Mouse (Mus musculus): ENCODE measurements around the gene Il5ra.

The Il5ra gene

DNA sequence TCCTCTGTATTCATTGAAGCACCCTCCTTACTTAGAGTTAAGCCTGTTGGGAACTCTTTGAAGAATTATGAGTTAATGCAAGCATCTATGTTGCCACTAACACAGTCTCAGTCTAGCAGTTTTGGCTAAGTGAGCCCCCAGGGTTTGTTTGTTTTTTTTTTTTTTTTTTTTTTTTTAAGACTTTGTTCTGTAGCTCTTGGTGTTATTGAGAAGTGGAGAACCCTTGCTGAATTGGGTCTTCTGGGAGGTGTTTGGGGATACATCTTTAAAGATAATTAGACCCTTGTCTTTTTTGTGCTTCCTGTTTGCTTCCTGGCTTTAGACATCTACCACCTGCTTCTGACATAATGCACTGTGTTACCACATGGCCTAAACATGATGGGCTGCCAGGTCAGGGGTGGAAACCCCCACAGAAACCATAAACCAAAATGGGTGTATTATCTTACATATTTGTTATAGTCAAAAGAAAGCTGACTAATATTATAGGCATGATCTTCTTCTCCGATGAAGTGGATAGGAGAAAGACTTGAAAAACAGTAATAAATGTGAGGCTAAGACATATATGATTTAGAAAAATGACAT, 8.5 kb downstream of the Il5ra start:
- no peak for DNase-seq (ENCODE audit: low spot score in 2 of 2)

DNA sequence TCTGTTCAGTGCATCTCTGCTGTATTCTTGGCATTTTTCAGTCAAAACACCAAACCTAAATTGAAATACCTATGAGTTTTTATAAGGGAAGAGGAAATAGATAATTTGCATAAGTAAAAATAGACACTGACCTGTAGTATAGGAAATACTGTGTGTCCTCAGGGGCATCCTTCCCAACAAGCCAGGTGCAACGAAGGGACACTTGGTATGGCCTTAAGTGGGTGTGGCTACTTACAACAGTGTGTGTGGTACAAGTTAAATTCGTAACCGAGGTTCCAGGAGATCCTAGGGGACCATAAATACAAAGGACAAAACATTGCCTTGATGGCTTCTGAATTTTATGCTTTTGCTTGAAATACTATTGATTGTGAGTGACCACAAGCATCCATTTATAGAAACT, 10.6 kb downstream of the Il5ra start:
- DNase-seq (ENCODE audit: low spot score in 2 of 2): no peak

DNA sequence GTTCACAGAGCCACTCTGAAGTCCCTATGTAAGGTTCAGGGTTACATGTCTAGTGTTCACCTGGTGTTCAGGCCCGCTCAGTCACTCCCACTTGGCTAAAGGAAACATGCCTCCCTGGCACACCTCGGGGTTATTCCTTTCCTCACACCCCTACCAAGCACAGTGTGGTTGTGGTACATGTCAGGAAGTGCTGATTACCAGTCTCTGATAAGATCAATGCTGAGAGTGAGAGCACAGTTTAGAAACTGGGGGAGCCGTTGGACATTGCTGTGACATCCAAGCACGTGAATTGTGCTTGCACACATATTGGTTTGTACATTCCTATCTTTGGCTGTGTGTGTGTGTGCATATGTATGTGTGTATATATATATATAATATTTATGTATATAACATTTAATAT, 16.3 kb downstream of the Il5ra start:
- no peak for DNase-seq (ENCODE audit: low spot score in 2 of 2)

DNA sequence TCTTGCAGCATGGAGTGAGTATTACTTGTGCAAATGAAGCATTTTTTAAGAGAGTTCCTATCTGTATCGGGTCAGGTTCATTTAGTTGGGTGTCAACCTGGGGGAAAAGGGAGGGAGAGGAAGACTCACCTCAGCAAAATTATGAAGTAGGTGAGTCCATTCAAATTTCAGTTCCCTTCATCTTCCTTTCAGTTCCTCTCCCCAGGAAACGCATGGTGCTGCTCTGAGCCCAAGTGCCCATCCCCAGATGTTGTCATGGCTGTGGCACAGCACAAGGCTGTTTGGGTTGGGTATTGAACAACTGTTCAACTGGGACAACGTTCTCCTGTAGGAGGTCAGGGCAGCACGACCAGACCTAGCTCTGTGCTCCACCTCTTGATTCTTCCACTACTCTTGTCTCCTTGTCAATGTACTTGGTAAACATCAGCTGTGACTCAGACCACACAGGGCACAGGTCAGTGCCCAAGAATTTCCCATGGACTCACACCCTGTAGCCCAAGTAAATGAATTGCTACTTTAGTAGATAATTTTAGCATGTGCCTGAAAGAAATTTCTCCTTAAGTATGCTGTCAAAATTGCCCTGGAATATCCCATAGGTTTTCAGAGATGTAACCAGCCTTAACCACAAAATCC, 19.0 kb downstream of the Il5ra start:
- no peak for DNase-seq (ENCODE audit: low spot score in 2 of 2)

DNA sequence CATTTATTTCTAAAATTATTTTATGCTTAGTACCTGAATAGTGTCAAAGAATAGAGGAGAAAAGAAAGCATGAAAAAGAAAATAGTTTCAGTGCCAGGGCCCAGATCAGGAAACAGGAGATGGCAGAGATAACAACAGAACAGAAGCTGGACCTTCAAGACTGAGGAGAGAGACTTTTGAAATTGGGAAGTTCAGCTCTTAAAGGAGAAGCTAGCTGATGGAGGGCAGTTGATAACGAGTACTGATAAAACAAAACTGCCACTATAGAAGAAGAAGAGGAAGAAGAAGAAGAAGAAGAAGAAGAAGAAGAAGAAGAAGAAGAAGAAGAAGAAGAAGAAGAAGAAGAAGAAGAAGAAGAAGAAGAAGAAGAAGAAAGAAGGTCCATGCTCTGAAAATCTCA, 21.1 kb downstream of the Il5ra start:
- no peak for DNase-seq (ENCODE audit: low spot score in 2 of 2)

DNA sequence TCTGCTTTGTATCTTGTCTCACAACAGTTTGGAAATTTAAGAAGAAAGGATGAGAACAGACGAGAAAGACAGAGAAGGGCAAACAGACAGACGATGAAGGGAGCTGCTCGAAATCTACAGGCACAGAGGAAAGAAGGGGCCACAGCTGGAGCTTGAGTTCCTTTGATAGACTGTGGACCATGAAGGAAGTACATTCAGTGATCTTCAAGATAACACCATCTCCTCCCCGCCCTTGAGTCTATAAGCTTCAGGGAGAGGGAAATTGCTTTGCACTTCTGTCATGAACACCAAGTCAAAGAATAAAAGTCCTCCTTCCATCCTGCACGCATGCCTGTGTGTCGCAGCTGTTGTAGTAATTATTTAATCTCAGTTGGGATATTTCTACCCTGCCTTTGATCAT, 22.8 kb downstream of the Il5ra start:
- DNase-seq (ENCODE audit: low spot score in 2 of 2): no peak

DNA sequence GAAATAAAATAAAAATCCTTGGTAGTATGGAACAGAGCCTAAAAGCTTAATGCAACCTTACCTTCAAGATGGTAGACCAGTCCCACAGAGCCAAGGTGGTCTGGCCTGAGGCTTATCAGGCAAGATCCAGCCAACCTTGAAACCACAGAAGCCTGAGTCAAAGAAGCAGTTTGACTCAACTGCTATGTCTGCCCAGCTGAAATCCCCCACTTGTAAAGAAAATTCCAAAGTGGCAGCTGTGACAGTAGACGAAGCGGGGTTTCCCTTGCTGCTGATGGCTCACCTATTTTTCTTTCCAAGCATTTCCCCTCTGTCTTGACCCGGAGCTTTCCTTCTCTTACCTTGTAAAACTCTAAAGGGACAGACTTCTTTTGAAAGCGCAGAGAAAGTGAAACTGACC, 23.2 kb downstream of the Il5ra start:
- no peak for DNase-seq (ENCODE audit: low spot score in 2 of 2)

DNA sequence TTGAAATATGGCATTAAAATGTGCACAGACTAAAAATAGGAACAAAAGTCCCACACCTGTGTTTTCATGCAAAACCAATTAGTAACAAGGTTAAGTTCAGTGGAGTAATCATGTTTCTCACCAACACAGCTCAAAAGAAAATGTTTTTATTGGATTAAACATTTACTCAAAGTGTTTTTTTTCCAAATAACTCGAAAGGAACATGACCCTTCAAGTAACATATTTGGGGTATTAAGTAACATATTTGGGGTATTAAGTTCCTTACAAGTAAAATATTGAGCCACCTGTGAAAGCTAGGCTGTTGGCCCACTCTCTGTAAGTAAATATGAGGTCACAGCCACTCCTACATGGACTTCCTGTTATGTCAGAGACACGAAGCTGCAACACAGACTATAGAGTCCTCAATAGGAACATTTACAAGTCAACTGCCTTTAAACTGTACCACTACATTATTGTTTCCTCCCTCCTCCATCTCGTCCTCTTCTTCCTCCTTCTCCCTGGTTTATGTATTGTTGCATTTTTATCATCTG, 43.3 kb downstream of the Il5ra start:
- no peak for DNase-seq (ENCODE audit: low spot score in 2 of 2)

DNA sequence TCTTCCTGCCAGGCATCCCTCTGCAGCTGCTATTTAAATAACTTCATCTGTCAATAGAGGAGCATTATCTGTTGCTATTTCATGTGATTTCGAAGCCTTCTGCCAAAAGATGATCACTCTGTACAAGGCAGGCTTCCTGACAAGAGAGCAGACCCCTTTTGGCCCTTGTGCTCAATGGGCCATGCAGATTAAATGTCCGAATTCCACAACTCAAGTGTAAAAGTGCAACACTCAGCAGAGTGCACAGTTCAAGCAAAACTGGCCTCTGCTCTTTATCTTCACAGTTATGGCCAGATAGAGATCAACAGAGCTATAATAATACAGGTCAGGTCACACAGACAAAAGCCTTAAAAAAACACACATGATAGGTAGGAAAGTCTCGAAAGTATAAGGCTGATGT, 46.9 kb downstream of the Il5ra start:
- DNase-seq (ENCODE audit: low spot score in 2 of 2): no peak

DNA sequence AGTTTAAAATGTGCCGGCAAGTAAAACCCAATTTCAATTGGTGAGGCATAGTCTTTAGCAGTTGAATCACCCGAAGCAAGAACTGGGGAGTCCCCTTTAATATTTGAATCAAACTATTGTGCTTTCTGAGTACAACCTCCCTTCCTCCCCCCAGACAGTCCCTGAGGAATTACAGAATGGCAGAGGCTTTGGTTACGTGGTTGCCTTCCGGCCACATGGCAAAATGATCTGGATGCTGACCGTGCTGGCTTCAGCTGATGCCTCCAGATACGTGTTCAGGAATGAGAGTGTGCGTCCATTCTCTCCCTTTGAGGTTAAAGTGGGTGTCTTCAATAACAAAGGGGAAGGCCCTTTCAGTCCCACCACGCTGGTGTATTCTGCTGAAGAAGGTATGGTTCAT, 73.3 kb downstream of the Il5ra start:
- no peak for DNase-seq (ENCODE audit: low spot score in 2 of 2)

DNA sequence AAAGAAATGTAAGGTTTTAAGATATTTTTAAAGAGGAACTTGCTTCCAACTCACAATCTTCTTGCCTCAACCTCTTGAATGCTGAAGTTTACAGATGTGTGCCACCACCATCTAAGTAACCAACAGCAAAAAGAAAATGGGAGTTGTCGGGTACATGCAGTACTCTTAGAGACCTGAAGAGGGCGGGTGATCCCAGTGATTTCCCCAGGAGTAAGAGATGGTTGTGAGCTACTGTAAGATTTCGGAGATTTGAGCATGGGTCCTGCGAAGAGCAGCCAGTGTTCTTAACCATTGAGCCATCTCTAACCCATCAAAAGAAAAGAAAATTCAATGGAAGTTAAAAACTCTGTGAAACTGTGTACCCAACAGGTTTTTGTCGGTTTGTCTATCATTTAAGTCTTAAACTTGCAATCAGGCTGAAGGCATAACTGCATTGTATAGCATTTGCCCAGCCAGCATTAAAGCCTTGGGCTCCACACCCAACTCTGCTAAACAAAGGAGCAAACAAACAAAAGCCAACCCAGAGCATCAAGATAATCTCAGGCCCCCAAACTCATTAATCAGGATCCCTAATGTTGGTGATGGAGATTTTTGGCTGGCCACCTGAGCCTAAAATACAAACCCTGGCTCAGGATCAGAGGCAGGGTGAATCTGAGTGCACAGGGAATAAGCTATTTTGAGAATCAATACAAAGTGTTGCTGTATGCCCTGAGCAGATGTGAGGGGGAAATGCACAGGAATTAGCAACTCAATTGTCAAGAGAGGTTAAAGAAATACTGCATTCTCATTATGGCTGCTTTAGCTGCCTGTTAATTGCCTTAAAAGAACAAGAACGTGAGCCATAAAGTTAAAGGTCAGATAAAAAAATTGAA, 84.8 kb downstream of the Il5ra start:
- DNase-seq (ENCODE audit: low spot score in 2 of 2): peak; percentile 9 to 26
